Mouse (Mus musculus) adrenal gland, postnatal 25 days (tissue): ENCODE measurements around the gene Dguok. TPM values are rescaled to one million over a fixed set of nuclear protein-coding genes. Genes with fewer than 3 reads are reported as not detected.

Experiments used
- DNase-seq: peaks from one replicate; pipeline ENCODE4 v3.0.0; 2021; ENCODE audit warnings: mixed read lengths
- total RNA-seq: library from RNA; stranded (reverse); gene quantifications from 2 replicates; pipeline ENCODE4 v1.2.3, GENCODE M21; 2021

Dguok gene
- total RNA-seq, 1 experiment from 2014 or later: 56.8 TPM

DNA sequence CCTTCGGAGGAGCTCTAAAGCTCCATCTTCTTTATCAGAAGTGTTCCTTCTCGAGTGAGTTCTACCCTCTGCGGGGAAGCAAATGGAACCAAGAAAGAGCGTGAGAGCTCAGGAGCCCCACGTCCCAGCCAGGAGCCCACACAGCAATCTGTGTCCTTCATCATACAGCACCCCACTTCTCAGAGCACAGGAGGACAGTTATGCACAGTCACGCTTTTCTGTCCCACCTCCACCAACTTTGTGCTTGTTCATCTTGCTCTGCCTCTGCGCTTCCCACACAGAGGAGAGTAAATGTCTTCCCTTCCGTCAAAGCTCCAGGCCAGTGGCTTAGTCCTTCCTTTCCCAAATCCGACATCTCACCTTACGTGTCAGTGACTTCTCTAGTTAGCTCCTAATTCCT, 7.7 kb downstream of the Dguok start:
- DNase-seq: no peak

GRCm38 (mm10) chr6:83496753-83497710, 9.7 kb downstream of the Dguok start:
- peak; percentile 52 for DNase-seq

GRCm38 (mm10) chr6:83496009-83496752, 10.6 kb downstream of the Dguok start:
- peak; percentile 76 for DNase-seq

GRCm38 (mm10) chr6:83490622-83491021, 16.1 kb downstream of the Dguok start:
- no peak for DNase-seq

GRCm38 (mm10) chr6:83488200-83488599, 18.6 kb downstream of the Dguok start:
- DNase-seq: no peak

- no peak for DNase-seq
These were observed 19.5 kb downstream of the Dguok start for GRCm38 (mm10) chr6:83487298-83487697.

GRCm38 (mm10) chr6:83485854-83486253, 20.9 kb downstream of the Dguok start:
- no peak for DNase-seq

DNA sequence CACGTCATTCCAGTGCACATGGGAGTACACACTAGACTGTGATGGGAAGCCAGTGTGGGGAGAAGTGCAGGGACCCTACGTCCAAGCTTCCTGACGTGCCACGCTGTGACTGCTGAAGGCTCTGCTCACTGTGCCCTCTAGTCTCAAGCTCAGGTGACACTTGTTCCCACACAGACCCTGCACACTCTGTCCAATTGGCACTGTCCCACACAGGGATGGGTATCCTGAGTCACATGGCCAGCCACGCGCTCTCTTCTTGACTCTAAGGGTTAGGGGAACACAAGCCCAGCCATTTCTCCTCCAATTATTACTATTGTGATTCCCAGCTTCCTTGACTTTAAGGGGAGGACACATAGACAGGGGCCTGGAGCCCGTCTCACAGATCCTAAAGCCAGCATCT, 23.0 kb downstream of the Dguok start:
- no peak for DNase-seq

DNA sequence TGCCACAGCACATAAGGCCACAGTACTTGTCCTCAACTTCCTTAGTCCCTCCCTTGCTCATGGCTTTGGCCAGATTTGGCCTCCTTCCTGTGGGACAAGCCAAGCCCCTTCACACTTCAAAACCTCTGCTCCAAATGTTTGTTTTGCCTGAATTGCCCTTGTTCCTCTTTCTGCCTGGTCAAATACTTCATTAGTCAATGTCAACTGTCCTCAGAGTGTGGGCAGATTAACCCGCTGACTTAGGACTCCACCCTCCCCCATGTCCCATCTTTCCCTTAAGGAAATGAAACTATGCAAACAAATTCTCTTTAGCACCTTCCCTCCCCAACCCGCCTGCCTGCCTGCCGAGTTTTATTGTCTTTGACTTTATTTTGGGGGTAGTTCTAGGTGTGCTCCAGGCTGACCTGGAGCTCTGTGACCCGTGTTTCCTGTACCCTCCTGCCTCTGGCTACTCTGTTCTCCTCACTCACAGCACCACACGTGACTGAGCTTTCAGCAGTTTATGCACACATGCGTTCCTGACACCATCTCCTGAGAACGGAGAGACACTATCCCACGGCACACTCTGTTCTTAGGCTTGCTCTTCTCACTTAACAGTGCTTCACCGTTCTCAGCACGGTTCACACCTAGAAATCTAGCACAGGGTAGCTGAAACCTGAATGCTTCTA, 24.2 kb downstream of the Dguok start:
- no peak for DNase-seq

GRCm38 (mm10) chr6:83480019-83480655, 26.6 kb downstream of the Dguok start:
- no peak for DNase-seq

DNA sequence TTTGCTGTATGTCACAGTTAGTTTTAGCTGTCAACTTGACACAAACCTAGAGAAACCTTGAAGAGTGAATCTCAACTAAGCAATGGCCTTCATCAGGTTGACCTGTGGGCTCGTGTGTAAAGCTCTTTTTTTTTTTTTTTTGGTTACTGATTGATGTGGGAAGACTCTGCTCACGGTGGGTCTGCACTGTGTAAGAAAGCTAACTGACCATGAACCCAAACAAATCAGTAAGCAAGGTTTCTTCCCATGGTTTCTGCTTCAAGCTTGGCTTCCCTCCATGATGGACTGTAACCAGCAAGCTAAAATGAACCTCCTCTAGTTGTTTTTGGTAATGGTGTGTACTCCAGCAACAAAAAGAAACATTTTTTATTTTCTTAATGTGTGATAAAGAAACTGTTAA, 27.6 kb downstream of the Dguok start:
- DNase-seq: no peak

DNA sequence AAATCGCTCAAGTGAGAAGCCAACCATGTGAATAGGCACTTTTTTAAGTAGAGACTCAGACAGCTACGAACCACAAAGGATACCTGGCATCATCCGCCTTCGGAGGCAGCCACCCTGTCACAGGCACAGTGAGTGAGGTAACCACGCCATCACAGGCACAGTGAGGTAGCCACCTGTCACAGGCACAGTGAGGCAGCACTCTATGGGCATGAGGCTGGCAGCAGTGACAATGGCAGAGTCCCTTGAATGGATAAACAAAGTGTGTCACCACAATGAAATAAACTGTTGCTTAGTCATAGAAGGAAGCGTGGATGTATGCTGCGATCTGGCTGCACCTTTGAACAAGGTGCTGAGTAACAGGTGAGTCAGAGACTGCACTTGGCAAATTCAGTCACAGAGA, 28.1 kb downstream of the Dguok start:
- no peak for DNase-seq

DNA sequence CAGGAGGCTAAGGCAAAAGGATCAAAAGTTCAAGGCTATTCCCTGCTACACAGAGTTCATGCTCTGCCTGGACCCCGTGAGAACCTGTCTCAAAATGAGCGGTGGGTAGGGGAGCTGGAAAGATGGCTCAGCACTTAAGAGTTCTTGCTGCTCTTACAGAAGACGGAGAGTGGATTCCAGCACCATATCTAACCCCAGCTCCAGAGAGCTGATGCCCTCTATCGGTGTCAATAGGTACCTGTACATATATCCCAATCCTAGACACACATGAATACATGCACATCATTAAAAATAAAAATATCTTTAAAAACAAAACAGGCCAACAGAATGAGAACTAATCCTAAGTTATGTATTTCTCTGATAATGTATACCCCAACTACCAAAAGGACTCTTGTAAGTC, 28.6 kb downstream of the Dguok start:
- no peak for DNase-seq

- DNase-seq: no peak
These were observed 31.3 kb downstream of the Dguok start for GRCm38 (mm10) chr6:83475431-83475830.

- peak; percentile 70 for DNase-seq
These were observed 33.5 kb downstream of the Dguok start for GRCm38 (mm10) chr6:83473240-83473639.

- DNase-seq: no peak
These were observed 35.0 kb downstream of the Dguok start for GRCm38 (mm10) chr6:83471739-83472138.

- no peak for DNase-seq
These were observed 42.8 kb downstream of the Dguok start for GRCm38 (mm10) chr6:83464011-83464410.

GRCm38 (mm10) chr6:83459034-83459644, 47.6 kb downstream of the Dguok start, which contains the start of gene Tet3:
TSS of gene Tet3 (minus strand) at chr6:83459084.
- DNase-seq: no peak

- no peak for DNase-seq
These were observed 49.6 kb downstream of the Dguok start for GRCm38 (mm10) chr6:83456984-83457810.

GRCm38 (mm10) chr6:83456131-83456983, 50.4 kb downstream of the Dguok start:
- DNase-seq: peak; percentile 80
